25 mouse cellular contexts compared by ENCODE assay signal in genomic region chr8:108689694-108690093, GRCm38 (mm10).
"Had no signal": no experiment of that assay in that cellular context is flagged by ENCODE, and none has a peak within 500 bp of the region (broad histone marks: within the 10 kb centered on the region; RNA-seq: fewer than 3 reads in every experiment).

No protein-coding gene starts in this region.

- H3K36me3 ChIP-seq: heart, embryonic 10.5 days; heart, embryonic 13.5 days; heart, embryonic 15.5 days; hindbrain, embryonic 15.5 days; kidney, embryonic 15.5 days; limb, embryonic 13.5 days; limb, embryonic 15.5 days; liver, embryonic 12.5 days had no signal

- H3K4me2 ChIP-seq: heart, embryonic 13.5 days; heart, embryonic 15.5 days; hindbrain, embryonic 15.5 days; kidney, embryonic 15.5 days; limb, embryonic 13.5 days; limb, embryonic 15.5 days; liver, embryonic 12.5 days had no signal

- H3K4me3 ChIP-seq: heart, embryonic 10.5 days; heart, embryonic 13.5 days; heart, embryonic 15.5 days; hindbrain, embryonic 15.5 days; kidney, embryonic 15.5 days; limb, embryonic 13.5 days; limb, embryonic 15.5 days; liver, embryonic 12.5 days had no signal

- H3K9ac ChIP-seq: heart, embryonic 13.5 days; heart, embryonic 15.5 days; hindbrain, embryonic 15.5 days; kidney, embryonic 15.5 days; limb, embryonic 13.5 days; limb, embryonic 15.5 days; liver, embryonic 12.5 days; liver, embryonic 14.5 days had no signal

- ATAC-seq: hindbrain, postnatal 0 days; intestine, embryonic 16.5 days; liver, embryonic 12.5 days had no signal

- DNase-seq: gastrocnemius, postnatal 14 days; gastrocnemius, postnatal 36 days; heart, adult 18-20 months; heart, postnatal 14 days; heart, postnatal 36 days; kidney, adult 11 months; kidney, adult 2 months; kidney, adult 9 months; kidney, postnatal 14 days; kidney, postnatal 36 days; layer of hippocampus, adult 9-11 months; layer of hippocampus, postnatal 36 days; left cerebral cortex, postnatal 4 days had no signal

- H3K9me3 ChIP-seq: heart, embryonic 10.5 days; heart, embryonic 13.5 days; heart, embryonic 15.5 days; hindbrain, embryonic 15.5 days; kidney, embryonic 15.5 days; limb, embryonic 13.5 days; limb, embryonic 15.5 days; liver, embryonic 12.5 days had no signal

- H3K27ac ChIP-seq: heart, embryonic 10.5 days; heart, embryonic 13.5 days; heart, embryonic 15.5 days; hindbrain, postnatal 0 days; kidney, embryonic 15.5 days; kidney, postnatal 0 days; limb, embryonic 13.5 days; limb, embryonic 15.5 days; liver, embryonic 12.5 days; liver, embryonic 14.5 days had no signal
